Mouse (Mus musculus): ENCODE data around the gene Myh7. TPM values are rescaled to one million over a fixed set of nuclear protein-coding genes. Genes with fewer than 3 reads are reported as not detected.
A peak's percentile ranks its signal among the peaks of the same experiment; 100 is the strongest.

Gene Myh7
- polyA plus RNA-seq, 1 experiment from 2014 or later = 3.3 TPM

DNA sequence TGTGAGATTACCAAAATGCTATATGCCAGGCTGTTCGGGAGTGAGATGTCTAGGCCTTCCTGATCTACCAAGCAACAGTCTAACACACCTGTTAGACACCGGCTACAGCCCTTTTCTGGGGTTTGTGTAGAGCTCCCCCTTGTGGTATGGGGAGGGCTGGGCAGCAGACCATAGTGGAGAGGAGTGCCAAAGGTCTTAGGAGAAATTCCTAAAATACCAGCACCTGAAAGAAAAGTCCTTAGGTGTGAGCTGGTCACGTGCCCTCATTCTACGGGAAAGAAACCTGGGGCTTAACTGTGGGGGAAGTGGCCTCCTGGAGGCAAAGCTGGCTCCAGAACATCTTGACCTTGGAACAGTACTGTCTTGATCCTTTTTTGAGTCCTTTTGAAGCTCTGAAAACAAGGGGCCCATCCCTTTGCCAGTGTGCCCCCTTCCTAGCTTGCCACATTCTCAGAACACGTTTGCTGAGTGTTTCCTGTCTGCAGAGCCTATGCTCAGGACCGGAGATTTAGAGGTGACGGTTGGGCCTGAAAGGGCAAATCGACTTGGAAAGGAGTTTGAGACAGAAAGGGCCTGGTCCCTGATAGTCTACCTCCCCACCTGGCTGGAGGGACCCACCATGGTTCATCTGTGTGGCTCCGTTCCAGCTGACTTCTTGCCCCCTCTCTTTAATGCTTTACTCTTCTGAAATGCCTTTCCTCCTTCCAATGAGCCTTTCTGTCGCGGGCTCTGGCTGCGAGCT lies 54.8 kb downstream of the Myh7 start:
- H3K4me2 ChIP-seq = no peak overlapping the region

DNA sequence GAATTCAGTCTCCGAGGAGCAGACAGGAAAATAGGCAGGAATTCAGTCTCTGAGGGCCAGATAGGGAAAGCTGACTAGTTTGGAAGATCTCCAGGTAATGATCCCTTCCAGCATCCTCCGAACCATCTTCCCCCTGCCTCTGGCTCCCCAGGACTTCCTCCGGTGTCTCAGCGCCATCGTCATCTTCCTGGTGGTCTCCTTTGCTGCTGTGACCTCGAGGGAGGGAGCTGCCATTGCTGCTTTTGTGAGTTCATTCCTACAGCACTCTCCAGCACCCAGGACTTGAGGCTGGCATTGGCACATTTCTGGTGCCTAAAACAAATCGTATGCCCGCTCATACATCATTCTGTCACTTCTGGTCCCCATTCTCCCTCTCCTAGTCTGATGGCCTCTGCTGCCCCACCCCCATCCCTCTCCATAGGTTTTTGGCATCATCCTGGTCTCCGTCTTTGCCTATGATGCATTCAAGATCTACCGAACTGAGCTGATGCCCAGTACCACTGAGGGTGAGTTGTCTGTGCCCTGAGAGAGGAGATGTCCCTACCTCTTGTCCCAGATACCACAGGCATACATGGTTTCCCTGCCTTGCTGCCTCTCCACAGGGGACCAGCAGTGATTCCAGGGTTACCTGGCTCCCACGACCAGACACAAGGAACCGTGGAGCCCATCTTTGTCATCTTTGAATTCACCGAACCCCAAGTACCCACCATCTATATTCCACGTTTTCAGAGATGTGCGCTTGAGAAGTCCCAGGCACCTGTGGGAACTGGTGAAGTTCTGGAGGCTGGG lies 55.8 kb downstream of the Myh7 start:
- no peak overlapping the region for H3K27ac ChIP-seq
- 83% methylated on average over 15 of the region's 15 CpGs for WGBS
- ATAC-seq (ENCODE audit: insufficient number of reproducible peaks, insufficient read depth, low FRiP score, low TSS enrichment, low read depth) = no peak

More for the DNA sequence above, 54.8 kb downstream of the Myh7 start:
- Histone ChIP-seq H3K9me3 (no peaks in the 10 kb centered on the region), H3K36me3 (no peaks in the 10 kb centered on the region), H3K9ac (no peak overlapping the region), H3K4me3 (no peak overlapping the region), H3K27ac (no peak overlapping the region), H3K27me3 (no peaks in the 10 kb centered on the region), H3K4me1 (peaks cover 19% of the 10 kb centered on the region)
- ATAC-seq (ENCODE audit: insufficient number of reproducible peaks, insufficient read depth, low FRiP score, low TSS enrichment, low read depth) = no peak
- WGBS = 49% methylated on average over 12 of the region's 12 CpGs

DNA sequence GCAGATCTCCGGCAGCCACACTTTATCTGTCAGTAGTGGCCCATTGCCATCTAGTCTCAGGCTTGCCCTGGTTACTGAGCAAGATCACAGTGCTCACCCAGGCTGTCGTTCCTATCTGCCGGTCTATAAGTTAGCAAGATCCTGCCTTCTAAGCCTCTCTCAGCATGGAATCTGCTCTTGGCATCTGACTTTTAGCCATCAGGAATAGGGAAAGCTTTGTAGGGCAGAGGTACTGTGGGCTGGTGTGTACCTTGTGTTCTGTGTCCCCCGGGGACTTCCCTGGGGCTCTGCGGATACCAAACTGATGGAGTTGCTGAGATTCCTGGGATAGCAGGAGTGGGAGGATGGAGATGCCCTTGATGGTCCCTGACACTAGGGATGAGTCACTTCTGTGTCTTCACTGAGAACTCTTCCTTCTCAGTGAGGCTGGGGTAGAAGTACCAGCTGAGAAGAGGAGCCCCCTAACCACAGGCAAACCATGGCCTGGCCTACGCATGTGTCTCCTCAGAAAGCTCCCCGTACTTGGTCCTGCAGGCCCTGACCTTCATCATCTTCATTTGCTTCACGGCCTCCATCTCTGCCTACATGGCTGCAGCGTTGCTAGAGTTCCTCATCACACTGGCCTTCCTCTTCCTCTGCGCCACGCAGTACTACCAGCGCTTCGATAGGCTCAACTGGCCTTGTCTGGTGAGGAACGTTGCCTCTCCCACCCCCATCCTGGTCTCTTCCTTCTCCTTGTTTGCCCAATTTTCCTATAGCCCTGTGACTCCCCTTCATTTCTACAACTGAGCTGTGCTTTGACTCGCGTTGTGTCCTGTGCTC lies 56.9 kb downstream of the Myh7 start:
- no peak overlapping the region for H3K27ac ChIP-seq
- no peak overlapping the region for H3K4me2 ChIP-seq
- no peak overlapping the region for H3K4me3 ChIP-seq
- H3K9ac ChIP-seq = 0 out of 2 replicates have a peak overlapping the region, but pooled peaks have one; percentile 11
- WGBS = 89% methylated on average over 16 of the region's 16 CpGs
- H3K4me1 ChIP-seq = peaks cover 25% of the 10 kb centered on the region
- ATAC-seq (ENCODE audit: insufficient number of reproducible peaks, insufficient read depth, low FRiP score, low TSS enrichment, low read depth) = no peak
- no peaks in the 10 kb centered on the region for H3K27me3 ChIP-seq
- no peaks in the 10 kb centered on the region for H3K36me3 ChIP-seq
- H3K9me3 ChIP-seq = no peaks in the 10 kb centered on the region

More for the DNA sequence above, 55.8 kb downstream of the Myh7 start:
- H3K4me3 ChIP-seq = no peak overlapping the region
- H3K36me3 ChIP-seq = no peaks in the 10 kb centered on the region
- no peak overlapping the region for H3K9ac ChIP-seq
- no peaks in the 10 kb centered on the region for H3K27me3 ChIP-seq
- H3K9me3 ChIP-seq = no peaks in the 10 kb centered on the region
- no peak overlapping the region for H3K4me2 ChIP-seq
- peaks cover 19% of the 10 kb centered on the region for H3K4me1 ChIP-seq

DNA sequence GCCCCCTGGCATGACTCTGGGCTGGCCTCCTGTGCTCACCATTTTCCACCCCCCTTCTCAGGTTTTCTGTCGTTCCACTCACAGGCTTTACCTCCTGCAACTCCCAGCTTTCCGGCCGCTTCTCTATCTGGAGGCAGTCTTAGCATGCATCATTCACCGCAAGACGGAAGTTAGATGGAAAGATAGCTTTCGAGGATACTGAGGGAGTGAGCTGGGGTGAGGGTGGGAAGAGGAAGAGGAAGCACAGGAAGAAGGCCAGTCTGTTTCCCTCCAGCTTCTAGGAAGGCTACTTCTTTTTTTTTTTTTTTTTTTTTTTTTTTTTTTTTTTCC lies 57.6 kb downstream of the Myh7 start:
- ATAC-seq (ENCODE audit: insufficient number of reproducible peaks, insufficient read depth, low FRiP score, low TSS enrichment, low read depth) = no peak
- Histone ChIP-seq H3K4me2 (peak overlapping the region; percentile 46), H3K4me1 (peaks cover 26% of the 10 kb centered on the region), H3K9me3 (no peaks in the 10 kb centered on the region), H3K27ac (peak overlapping the region; percentile 86), H3K4me3 (peak overlapping the region; percentile 16), H3K27me3 (no peaks in the 10 kb centered on the region), H3K9ac (peak overlapping the region; percentile 61), H3K36me3 (no peaks in the 10 kb centered on the region)
- WGBS = 26% methylated on average over 6 of the region's 6 CpGs

DNA sequence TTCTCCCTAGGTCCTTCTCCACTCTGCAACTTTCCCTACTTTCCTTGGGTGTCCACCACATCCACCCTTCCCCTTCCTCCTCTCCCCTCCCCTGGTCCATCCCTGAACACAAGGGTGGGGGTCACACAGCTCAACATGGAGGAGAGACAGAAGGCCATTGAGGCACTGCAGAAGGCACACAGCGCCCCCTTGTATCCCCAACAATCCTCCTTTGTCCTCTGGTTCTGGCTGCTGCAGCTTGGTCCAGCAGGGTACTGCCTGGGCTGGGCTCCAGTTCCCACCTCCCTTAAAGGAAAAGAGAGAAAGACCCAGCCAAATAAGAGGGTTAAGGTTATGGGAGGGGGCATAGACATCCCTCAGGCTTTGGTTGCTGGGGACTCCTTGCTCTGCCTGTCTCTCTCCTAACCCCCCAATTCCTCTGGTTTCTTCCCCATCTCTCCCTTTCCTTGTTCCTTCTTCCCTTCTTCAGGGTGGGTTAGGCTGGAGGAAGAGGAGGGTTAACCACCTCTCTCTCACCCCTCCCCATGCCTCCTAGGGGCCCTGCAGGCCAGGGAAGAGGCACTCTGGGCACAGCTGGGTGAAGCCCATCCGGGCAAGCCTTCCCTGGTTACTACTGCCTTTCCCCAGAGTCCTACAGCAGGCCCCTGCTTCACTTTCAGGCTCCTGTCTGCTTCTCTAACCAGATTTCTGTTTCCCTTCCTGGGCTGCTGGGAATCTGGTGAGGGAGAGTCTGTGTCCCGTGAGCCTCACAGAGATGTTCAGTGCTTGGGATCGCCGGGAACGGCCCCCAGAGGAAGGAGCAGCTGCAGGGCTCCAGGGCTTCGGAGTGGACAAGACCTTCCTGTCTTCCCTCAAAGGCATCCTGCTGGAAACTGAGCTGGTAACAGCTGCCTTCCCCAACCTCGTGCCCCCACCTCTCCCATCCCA lies 58.3 kb downstream of the Myh7 start, which contains the start of gene Cmtm5:
Gene Cmtm5 (plus strand): TSS at position 358 of the 927 bp plus-strand sequence.
- H3K27ac ChIP-seq = peak within 1 kb of the TSS; percentile 86
- no peaks in the 10 kb centered on the region for H3K27me3 ChIP-seq
- H3K9me3 ChIP-seq = no peaks in the 10 kb centered on the region
- peak within 1 kb of the TSS; percentile 16 for H3K4me3 ChIP-seq
- peak within 1 kb of the TSS; percentile 46 for H3K4me2 ChIP-seq
- H3K36me3 ChIP-seq = no peaks in the 10 kb centered on the region
- peak within 1 kb of the TSS; percentile 61 for H3K9ac ChIP-seq
- H3K4me1 ChIP-seq = peaks cover 24% of the 10 kb centered on the region
- 15% methylated on average over 8 of the region's 8 CpGs for WGBS
- ATAC-seq (ENCODE audit: insufficient number of reproducible peaks, insufficient read depth, low FRiP score, low TSS enrichment, low read depth) = peak; percentile 21; the same call in 1 of the 2 replicates

DNA sequence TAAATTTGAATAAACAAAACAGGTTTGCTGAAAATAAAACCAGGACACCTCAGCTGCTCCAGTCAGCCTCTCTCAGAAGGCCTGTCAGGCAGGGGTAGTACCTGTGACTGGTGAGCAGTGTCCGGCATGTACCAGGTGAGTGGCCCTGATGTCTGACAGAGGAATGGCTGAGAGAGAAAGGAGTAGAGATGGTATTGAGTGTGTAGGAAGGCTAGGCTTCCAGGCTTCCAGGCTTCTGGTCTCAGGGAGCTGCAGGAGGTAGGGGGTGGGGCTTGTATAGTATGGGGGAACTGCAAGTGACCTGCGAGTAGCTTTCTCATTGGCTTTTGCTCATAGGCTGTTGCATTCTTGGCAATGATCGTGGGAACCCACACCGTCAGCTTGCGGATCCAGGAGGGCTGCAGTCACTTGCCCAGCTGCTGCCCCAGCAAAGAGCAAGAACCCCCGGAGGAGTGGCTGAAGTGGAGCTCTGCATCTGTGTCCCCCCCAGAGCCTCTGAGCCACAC lies 61.7 kb downstream of the Myh7 start, which contains the start of gene Il25:
Gene Il25 (plus strand): TSS at position 51 of the 506 bp plus-strand sequence.
- 20% methylated on average over 6 of the region's 6 CpGs for WGBS
- peak within 1 kb of the TSS; percentile 26; the same call in 1 of the 2 replicates for H3K4me2 ChIP-seq
- H3K27me3 ChIP-seq = no peaks in the 10 kb centered on the region
- peak; percentile 18; the same call in 1 of the 2 replicates for ATAC-seq (ENCODE audit: insufficient number of reproducible peaks, insufficient read depth, low FRiP score, low TSS enrichment, low read depth)
- peaks cover 39% of the 10 kb centered on the region for H3K4me1 ChIP-seq
- H3K36me3 ChIP-seq = no peaks in the 10 kb centered on the region
- no peak within 1 kb of the TSS for H3K9ac ChIP-seq
- H3K4me3 ChIP-seq = no peak within 1 kb of the TSS
- H3K27ac ChIP-seq = no peak within 1 kb of the TSS
- H3K9me3 ChIP-seq = no peaks in the 10 kb centered on the region

DNA sequence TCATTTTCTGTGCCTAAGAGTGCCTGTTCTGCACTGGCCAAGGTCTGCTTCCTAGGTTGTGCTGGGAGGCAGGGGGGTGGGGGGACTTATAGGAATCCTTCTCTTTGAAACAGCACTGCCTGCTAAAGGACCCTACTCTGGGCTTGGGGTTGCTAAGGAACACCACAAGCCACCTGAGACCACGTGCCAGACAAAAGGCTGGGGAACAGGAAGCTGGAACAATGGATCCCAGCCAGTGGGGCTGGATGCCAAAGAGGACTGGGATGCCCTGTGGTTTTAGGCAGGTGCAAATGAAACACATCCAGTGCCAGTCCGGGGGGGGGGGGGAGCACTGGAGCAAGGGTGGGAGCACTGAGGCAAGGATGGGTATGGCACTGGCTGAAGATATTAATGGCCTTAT lies 64.0 kb downstream of the Myh7 start:
- 27% methylated on average over 2 of the region's 2 CpGs for WGBS
- no peaks in the 10 kb centered on the region for H3K27me3 ChIP-seq
- peaks cover 42% of the 10 kb centered on the region for H3K4me1 ChIP-seq
- H3K4me2 ChIP-seq = no peak overlapping the region
- no peak overlapping the region for H3K9ac ChIP-seq
- H3K36me3 ChIP-seq = no peaks in the 10 kb centered on the region
- no peaks in the 10 kb centered on the region for H3K9me3 ChIP-seq
- H3K4me3 ChIP-seq = no peak overlapping the region
- no peak for ATAC-seq (ENCODE audit: insufficient number of reproducible peaks, insufficient read depth, low FRiP score, low TSS enrichment, low read depth)
- no peak overlapping the region for H3K27ac ChIP-seq

DNA sequence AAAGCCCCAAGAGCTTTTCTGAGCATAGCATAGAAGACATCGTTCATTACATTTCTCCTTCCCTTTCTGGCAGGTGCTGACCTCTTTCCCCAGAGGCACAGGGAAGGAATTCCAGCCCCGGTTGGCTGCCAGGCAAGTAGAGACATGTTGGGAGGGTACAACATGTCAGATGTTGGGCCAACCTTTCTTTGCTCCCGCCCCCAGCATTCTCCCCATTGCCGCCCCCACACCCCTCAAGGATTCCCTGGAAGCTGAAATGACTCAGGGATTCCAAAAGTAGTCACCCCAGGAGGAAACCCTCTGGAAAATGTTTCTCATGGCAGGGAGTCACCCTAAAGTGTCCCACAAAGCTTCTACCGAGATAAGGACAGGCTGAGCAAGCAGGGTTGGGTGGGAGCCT lies 64.6 kb downstream of the Myh7 start:
- H3K4me2 ChIP-seq = no peak overlapping the region
- ATAC-seq (ENCODE audit: insufficient number of reproducible peaks, insufficient read depth, low FRiP score, low TSS enrichment, low read depth) = no peak
- no peaks in the 10 kb centered on the region for H3K9me3 ChIP-seq
- H3K27ac ChIP-seq = no peak overlapping the region
- H3K4me3 ChIP-seq = no peak overlapping the region
- 65% methylated on average over 5 of the region's 5 CpGs for WGBS
- H3K36me3 ChIP-seq = no peaks in the 10 kb centered on the region
- peaks cover 47% of the 10 kb centered on the region for H3K4me1 ChIP-seq
- H3K9ac ChIP-seq = no peak overlapping the region
- H3K27me3 ChIP-seq = no peaks in the 10 kb centered on the region

DNA sequence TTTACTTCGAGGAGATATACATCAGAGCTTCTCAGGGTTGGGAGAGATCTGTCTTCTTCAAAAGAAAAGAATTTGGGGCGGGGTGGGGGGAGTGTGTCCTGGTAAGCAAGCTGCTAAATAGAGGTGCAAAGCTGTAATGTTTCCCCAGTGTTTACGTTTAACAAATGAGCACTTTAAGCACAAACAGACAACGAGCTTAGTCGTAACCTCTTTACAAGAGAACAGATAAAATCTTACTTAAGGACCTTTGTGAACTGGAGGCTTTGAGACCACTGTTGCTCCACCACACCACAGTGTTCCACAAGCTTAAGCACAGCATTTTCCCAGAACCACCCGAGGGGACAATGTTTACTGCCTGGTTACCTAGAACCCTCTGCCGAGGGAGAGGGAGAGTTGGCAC lies 67.1 kb downstream of the Myh7 start:
- WGBS = 15% methylated on average over 7 of the region's 7 CpGs
- Histone ChIP-seq H3K4me1 (peaks cover 54% of the 10 kb centered on the region), H3K9me3 (peaks cover 3% of the 10 kb centered on the region; the same call in 1 of the 2 replicates), H3K4me2 (peak overlapping the region; percentile 92), H3K27me3 (no peaks in the 10 kb centered on the region), H3K27ac (peak overlapping the region; percentile 100), H3K4me3 (peak overlapping the region; percentile 65), H3K9ac (peak overlapping the region; percentile 97), H3K36me3 (peaks cover 9% of the 10 kb centered on the region)
- ATAC-seq (ENCODE audit: insufficient number of reproducible peaks, insufficient read depth, low FRiP score, low TSS enrichment, low read depth) = no peak

DNA sequence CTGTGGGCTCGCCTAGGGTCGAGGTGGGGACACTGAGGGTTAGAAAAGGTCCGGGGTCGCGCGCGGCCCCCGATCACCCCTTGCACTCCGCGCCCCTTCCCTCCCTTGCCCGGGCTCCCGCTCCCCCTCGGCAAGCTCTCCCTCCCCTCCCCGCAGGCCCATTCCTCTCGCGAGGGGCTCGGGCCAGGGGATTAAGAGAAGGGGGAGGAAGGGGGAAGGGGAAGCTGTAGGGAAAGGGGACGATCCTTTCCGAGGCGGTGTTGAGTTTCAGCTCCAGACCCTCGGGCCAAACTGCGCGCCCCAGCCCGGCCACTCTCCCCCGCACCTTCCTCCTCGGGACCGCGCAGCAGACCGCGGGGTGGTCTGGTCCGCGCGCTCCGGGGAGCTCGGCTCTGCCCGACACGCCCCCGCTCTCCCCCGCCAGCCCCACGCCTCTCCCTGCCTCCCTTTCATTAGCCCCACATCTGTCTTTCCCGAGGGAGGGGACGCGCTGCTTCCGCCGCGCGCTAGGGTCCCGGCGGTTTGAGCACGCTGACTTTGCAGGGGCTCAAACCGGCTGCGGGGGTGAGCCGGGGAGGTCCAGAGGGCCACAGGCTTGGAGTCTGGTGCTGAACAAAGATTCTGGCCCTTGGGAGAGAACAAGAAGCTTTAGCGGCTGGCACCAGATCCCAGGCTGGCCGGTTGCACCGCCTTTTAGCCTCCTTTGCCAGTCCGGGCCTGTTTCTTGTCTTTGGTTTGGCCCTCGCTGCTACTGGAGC lies 67.8 kb downstream of the Myh7 start:
- Histone ChIP-seq H3K27ac (peak overlapping the region; percentile 100), H3K9me3 (peaks cover 10% of the 10 kb centered on the region; the same call in 1 of the 2 replicates), H3K27me3 (no peaks in the 10 kb centered on the region), H3K9ac (peak overlapping the region; percentile 97), H3K4me3 (peak overlapping the region; percentile 65), H3K36me3 (peaks cover 16% of the 10 kb centered on the region), H3K4me1 (peaks cover 54% of the 10 kb centered on the region), H3K4me2 (peak overlapping the region; percentile 92)
- WGBS = under 1% methylated on average over 49 of the region's 58 CpGs
- peak; percentile 66 for ATAC-seq (ENCODE audit: insufficient number of reproducible peaks, insufficient read depth, low FRiP score, low TSS enrichment, low read depth)

Measured in embryonic facial prominence, embryonic 13.5 days (tissue).